Mouse (Mus musculus) ES-CJ7 (cell line): ENCODE measurements at regions not wholly inside any gene's neighbourhood (a gene's known extent, or its start where the extent isn't known, plus 50 kb on each side); places are given as distances from the start of the nearest gene placed in this dataset.

Experiments used
- DNase-seq: peaks from one replicate; pipeline ENCODE4 v3.0.0; 2011; ENCODE audit warnings: low read depth, low spot score

GRCm38 (mm10) chr5:119348303-119348702 is 322.2 kb upstream of the Tbx3 start:
- no peak for DNase-seq

GRCm38 (mm10) chr5:119349395-119349794 is 321.1 kb upstream of the Tbx3 start:
- DNase-seq, result no peak

GRCm38 (mm10) chr5:119350325-119350915 is 320.0 kb upstream of the Tbx3 start:
- no peak for DNase-seq

GRCm38 (mm10) chr5:119355471-119355870 is 315.0 kb upstream of the Tbx3 start:
- DNase-seq, result peak; percentile 72

GRCm38 (mm10) chr5:119356051-119356450 is 314.4 kb upstream of the Tbx3 start:
- DNase-seq, result no peak

GRCm38 (mm10) chr5:119359709-119360108 is 310.8 kb upstream of the Tbx3 start:
- peak; percentile 57 for DNase-seq

- peak; percentile 49 for DNase-seq
Measured at GRCm38 (mm10) chr5:119360351-119360750, 310.1 kb upstream of the Tbx3 start.

GRCm38 (mm10) chr5:119361406-119362044 is 308.9 kb upstream of the Tbx3 start:
- DNase-seq, result no peak

GRCm38 (mm10) chr5:119362452-119362851 is 308.0 kb upstream of the Tbx3 start:
- DNase-seq, result no peak

- DNase-seq, result no peak
Measured at GRCm38 (mm10) chr5:119364250-119364649, 306.2 kb upstream of the Tbx3 start.

GRCm38 (mm10) chr5:119365157-119365556 is 305.3 kb upstream of the Tbx3 start:
- DNase-seq, result no peak

- no peak for DNase-seq
Measured at GRCm38 (mm10) chr5:119366296-119366695, 304.2 kb upstream of the Tbx3 start.

GRCm38 (mm10) chr5:119370481-119370880 is 300.0 kb upstream of the Tbx3 start:
- no peak for DNase-seq

GRCm38 (mm10) chr5:119370931-119371330 is 299.5 kb upstream of the Tbx3 start:
- DNase-seq, result no peak

GRCm38 (mm10) chr5:119373774-119374700 is 296.4 kb upstream of the Tbx3 start:
- DNase-seq, result peak; percentile 91

- DNase-seq, result peak; percentile 53
Measured at GRCm38 (mm10) chr5:119374861-119375260, 295.6 kb upstream of the Tbx3 start.

- no peak for DNase-seq
Measured at GRCm38 (mm10) chr5:119378261-119378660, 292.2 kb upstream of the Tbx3 start.

- no peak for DNase-seq
Measured at GRCm38 (mm10) chr5:119379915-119380432, 290.5 kb upstream of the Tbx3 start.

GRCm38 (mm10) chr5:119381495-119381894 is 289.0 kb upstream of the Tbx3 start:
- DNase-seq, result no peak

GRCm38 (mm10) chr5:119385506-119385905 is 285.0 kb upstream of the Tbx3 start:
- DNase-seq, result peak; percentile 69

- peak; percentile 12 for DNase-seq
Measured at GRCm38 (mm10) chr5:119386821-119387220, 283.6 kb upstream of the Tbx3 start.

- peak; percentile 40 for DNase-seq
Measured at GRCm38 (mm10) chr5:119387261-119387660, 283.2 kb upstream of the Tbx3 start.
